Mouse (Mus musculus): ENCODE results near the gene Trim65. TPM values are rescaled to one million over a fixed set of nuclear protein-coding genes. Genes with fewer than 3 reads are reported as not detected.

The Trim65 gene
- total and polyA plus RNA-seq, 2 experiments from 2014 or later = 2.7 to 5.9 TPM

DNA sequence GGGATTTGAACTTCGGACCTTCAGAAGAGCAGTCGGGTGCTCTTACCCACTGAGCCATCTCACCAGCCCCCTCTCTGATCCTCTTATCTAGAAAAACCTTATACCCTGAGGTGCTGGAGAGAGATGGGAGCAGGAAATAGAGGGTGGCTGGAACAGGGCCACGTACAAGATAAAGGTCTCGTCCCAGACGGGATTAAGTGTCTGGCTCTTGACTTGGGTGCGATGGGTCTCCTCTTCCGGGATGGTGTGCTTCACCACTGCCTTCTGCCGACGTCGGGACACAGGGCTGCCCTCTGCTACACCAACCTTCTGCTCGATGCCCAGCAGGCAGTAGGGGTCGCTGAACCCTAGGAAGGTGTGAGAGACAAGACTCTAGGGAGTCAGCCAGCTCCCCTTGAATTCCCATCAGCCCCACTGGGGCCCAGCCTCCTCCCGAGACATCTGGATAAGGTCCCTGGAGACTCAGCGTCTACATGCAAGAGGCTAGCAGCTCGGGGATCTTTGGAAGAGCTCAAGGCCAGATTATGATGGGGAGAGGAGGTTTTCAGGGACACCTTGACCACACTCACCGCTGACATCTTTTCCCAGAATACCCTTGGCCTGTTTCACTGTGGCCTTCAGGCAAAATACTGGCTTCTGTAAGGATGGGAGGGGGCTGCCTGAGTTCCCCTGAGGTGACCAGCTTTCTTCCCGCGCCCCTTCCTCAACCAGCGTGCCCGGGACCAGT is 55.2 kb downstream of the Trim65 start:
- no peak for DNase-seq (ENCODE audit: low spot score)
- no peak for ATAC-seq (ENCODE audit: insufficient read depth, low read depth)
- WGBS = 35% methylated on average over 20 of the region's 20 CpGs
- Histone ChIP-seq H3K4me2 (ENCODE audit: low read depth, low read length) (no peak overlapping the region), H3K9ac (replicated peaks; ENCODE audit: low read depth, low read length) (no peak overlapping the region), H3K9me3 (replicated peaks; ENCODE audit: control insufficient read depth, low read length) (no peaks in the 10 kb centered on the region), H3K27me3 (ENCODE audit: control insufficient read depth, insufficient read depth, low read length) (no peaks in the 10 kb centered on the region), H3K36me3 (replicated peaks; ENCODE audit: control insufficient read depth, insufficient read depth, low read length) (peaks cover 21% of the 10 kb centered on the region), H3K27ac (ENCODE audit: low read depth) (no peak overlapping the region), H3K4me3 (ENCODE audit: low read depth, low read length) (no peak overlapping the region), H3K4me1 (ENCODE audit: control insufficient read depth, insufficient read depth) (no peaks in the 10 kb centered on the region)
- TF ChIP-seq CTCF (IDR thresholded peaks at IDR 0.05; ENCODE audit: low read depth) = no peak
- TF ChIP-seq EP300 (IDR thresholded peaks at IDR 0.05; ENCODE audit: low read depth) = no peak

DNA sequence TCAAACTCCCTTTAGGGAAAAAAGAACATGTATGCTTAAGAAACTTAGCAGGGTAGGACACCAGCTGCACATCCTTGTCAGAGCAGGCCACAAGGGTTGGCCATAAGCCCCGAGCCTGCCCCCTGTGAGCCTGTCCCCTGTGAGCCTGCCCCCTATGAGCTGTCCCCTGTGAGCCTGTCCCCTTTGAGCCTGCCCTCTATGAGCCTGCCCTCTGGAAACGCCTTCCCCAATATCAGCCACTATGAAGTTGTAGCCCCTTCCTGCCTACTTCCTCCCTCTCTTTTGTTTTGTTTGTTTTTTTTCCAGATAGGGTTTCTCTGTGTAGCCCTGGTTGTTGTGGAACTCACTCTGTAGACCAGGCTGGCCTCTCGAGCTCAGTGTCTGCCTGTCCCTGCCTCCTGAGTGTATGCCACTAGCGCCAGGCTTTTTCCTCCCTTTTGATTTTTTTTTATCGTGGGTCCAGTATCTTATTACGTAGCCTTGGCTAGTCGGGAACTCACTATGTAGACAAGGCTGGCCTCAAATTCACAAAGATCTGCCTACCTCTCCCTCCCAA is 56.4 kb downstream of the Trim65 start:
- TF ChIP-seq CTCF (IDR thresholded peaks at IDR 0.05; ENCODE audit: low read depth) (no peak), EP300 (IDR thresholded peaks at IDR 0.05; ENCODE audit: low read depth) (no peak)
- no peaks in the 10 kb centered on the region for H3K27me3 ChIP-seq (ENCODE audit: control insufficient read depth, insufficient read depth, low read length)
- H3K4me3 ChIP-seq (ENCODE audit: low read depth, low read length) = no peak overlapping the region
- H3K4me1 ChIP-seq (ENCODE audit: control insufficient read depth, insufficient read depth) = no peaks in the 10 kb centered on the region
- H3K9me3 ChIP-seq (replicated peaks; ENCODE audit: control insufficient read depth, low read length) = no peaks in the 10 kb centered on the region
- peak; percentile 25; the same call in 1 of the 2 replicates for ATAC-seq (ENCODE audit: insufficient read depth, low read depth)
- H3K36me3 ChIP-seq (replicated peaks; ENCODE audit: control insufficient read depth, insufficient read depth, low read length) = peaks cover 9% of the 10 kb centered on the region
- no peak overlapping the region for H3K4me2 ChIP-seq (ENCODE audit: low read depth, low read length)
- 65% methylated on average over 7 of the region's 7 CpGs for WGBS
- DNase-seq (ENCODE audit: low spot score) = no peak
- no peak overlapping the region for H3K9ac ChIP-seq (replicated peaks; ENCODE audit: low read depth, low read length)
- no peak overlapping the region for H3K27ac ChIP-seq (ENCODE audit: low read depth)

DNA sequence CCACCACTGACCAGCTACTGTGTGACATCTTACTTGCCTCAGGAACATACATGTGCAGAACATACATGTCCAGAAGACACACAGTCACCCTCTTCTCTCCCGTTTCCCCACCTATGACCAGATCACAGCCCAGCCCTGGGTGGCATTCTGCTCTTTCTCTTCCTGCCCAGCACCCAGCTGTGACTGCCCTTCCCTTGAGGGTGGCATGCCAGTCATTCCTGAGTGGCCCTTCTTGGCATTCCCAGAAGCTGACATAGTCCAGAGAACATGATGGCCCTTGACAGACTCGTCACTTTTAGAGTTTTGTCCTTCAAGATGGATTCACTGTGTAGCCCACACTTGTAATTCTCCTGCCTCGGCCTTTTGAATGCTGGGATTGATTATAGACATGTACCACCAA is 58.3 kb downstream of the Trim65 start:
- no peaks in the 10 kb centered on the region for H3K36me3 ChIP-seq (replicated peaks; ENCODE audit: control insufficient read depth, insufficient read depth, low read length)
- WGBS = 57% methylated on average over 3 of the region's 3 CpGs

More for the DNA sequence above, 58.3 kb downstream of the Trim65 start:
- no peak for DNase-seq (ENCODE audit: low spot score)
- H3K9me3 ChIP-seq (replicated peaks; ENCODE audit: control insufficient read depth, low read length) = no peaks in the 10 kb centered on the region
- H3K4me2 ChIP-seq (ENCODE audit: low read depth, low read length) = no peak overlapping the region
- no peak for TF ChIP-seq CTCF (IDR thresholded peaks at IDR 0.05; ENCODE audit: low read depth)
- TF ChIP-seq EP300 (IDR thresholded peaks at IDR 0.05; ENCODE audit: low read depth) = no peak
- no peaks in the 10 kb centered on the region for H3K27me3 ChIP-seq (ENCODE audit: control insufficient read depth, insufficient read depth, low read length)
- no peaks in the 10 kb centered on the region for H3K4me1 ChIP-seq (ENCODE audit: control insufficient read depth, insufficient read depth)
- H3K9ac ChIP-seq (replicated peaks; ENCODE audit: low read depth, low read length) = no peak overlapping the region
- ATAC-seq (ENCODE audit: insufficient read depth, low read depth) = no peak
- no peak overlapping the region for H3K4me3 ChIP-seq (ENCODE audit: low read depth, low read length)
- H3K27ac ChIP-seq (ENCODE audit: low read depth) = no peak overlapping the region

Other genes with a start within 250 kb of the Trim65 start
- 57.5 and 83.0 TPM in 2 replicates for gene Smim5, start 231.2 kb downstream of the Trim65 start, total RNA-seq (2014; rRNA removed; ENCODE audit: low replicate concordance)
- gene Smim5, start 231.2 kb downstream of the Trim65 start, polyA plus RNA-seq (2015; fragmentation: Nextera tagmentation; extraction: Ambion mirVana) = 79.3 and 93.3 TPM in 2 replicates
- not detected in 2 replicates for gene Smim6, start 219.1 kb downstream of the Trim65 start, total RNA-seq (2014; rRNA removed; ENCODE audit: low replicate concordance)
- 0.98 and 1.6 TPM in 2 replicates for gene Smim6, start 219.1 kb downstream of the Trim65 start, polyA plus RNA-seq (2015; fragmentation: Nextera tagmentation; extraction: Ambion mirVana)
- 11.7 and 17.9 TPM in 2 replicates for gene Sap30bp, start 197.8 kb downstream of the Trim65 start, total RNA-seq (2014; rRNA removed; ENCODE audit: low replicate concordance)
- 19.0 and 19.6 TPM in 2 replicates for gene Sap30bp, start 197.8 kb downstream of the Trim65 start, polyA plus RNA-seq (2015; fragmentation: Nextera tagmentation; extraction: Ambion mirVana)
- gene Recql5, start 197.7 kb downstream of the Trim65 start, total RNA-seq (2014; rRNA removed; ENCODE audit: low replicate concordance) = 5.4 and 5.8 TPM in 2 replicates
- 6.2 and 6.3 TPM in 2 replicates for gene Recql5, start 197.7 kb downstream of the Trim65 start, polyA plus RNA-seq (2015; fragmentation: Nextera tagmentation; extraction: Ambion mirVana)
- gene Itgb4, start 156.4 kb downstream of the Trim65 start, total RNA-seq (2014; rRNA removed; ENCODE audit: low replicate concordance) = 1.1 and 1.5 TPM in 2 replicates
- gene Itgb4, start 156.4 kb downstream of the Trim65 start, polyA plus RNA-seq (2015; fragmentation: Nextera tagmentation; extraction: Ambion mirVana) = 0.85 and 1.1 TPM in 2 replicates
- gene Galk1, start 118.4 kb downstream of the Trim65 start, total RNA-seq (2014; rRNA removed; ENCODE audit: low replicate concordance) = 90.4 and 98.3 TPM in 2 replicates
- gene Galk1, start 118.4 kb downstream of the Trim65 start, polyA plus RNA-seq (2015; fragmentation: Nextera tagmentation; extraction: Ambion mirVana) = 86.3 and 88.4 TPM in 2 replicates
- 365 and 410 TPM in 2 replicates for gene H3f3b, start 103.2 kb downstream of the Trim65 start, total RNA-seq (2014; rRNA removed; ENCODE audit: low replicate concordance)
- 518 and 561 TPM in 2 replicates for gene H3f3b, start 103.2 kb downstream of the Trim65 start, polyA plus RNA-seq (2015; fragmentation: Nextera tagmentation; extraction: Ambion mirVana)
- gene Unk, start 100.8 kb downstream of the Trim65 start, total RNA-seq (2014; rRNA removed; ENCODE audit: low replicate concordance) = 23.1 and 26.1 TPM in 2 replicates
- gene Unk, start 100.8 kb downstream of the Trim65 start, polyA plus RNA-seq (2015; fragmentation: Nextera tagmentation; extraction: Ambion mirVana) = 8.4 and 9.5 TPM in 2 replicates
- gene Unc13d, start 53.2 kb downstream of the Trim65 start, total RNA-seq (2014; rRNA removed; ENCODE audit: low replicate concordance) = 0.27 and 2.7 TPM in 2 replicates
- gene Unc13d, start 53.2 kb downstream of the Trim65 start, polyA plus RNA-seq (2015; fragmentation: Nextera tagmentation; extraction: Ambion mirVana) = 0.42 and 0.47 TPM in 2 replicates
- gene Wbp2, start 44.1 kb downstream of the Trim65 start, total RNA-seq (2014; rRNA removed; ENCODE audit: low replicate concordance) = 113 and 120 TPM in 2 replicates
- gene Wbp2, start 44.1 kb downstream of the Trim65 start, polyA plus RNA-seq (2015; fragmentation: Nextera tagmentation; extraction: Ambion mirVana) = 106 and 117 TPM in 2 replicates
- 89.0 and 104 TPM in 2 replicates for gene Trim47, start 3.9 kb downstream of the Trim65 start, total RNA-seq (2014; rRNA removed; ENCODE audit: low replicate concordance)
- 42.8 and 43.9 TPM in 2 replicates for gene Trim47, start 3.9 kb downstream of the Trim65 start, polyA plus RNA-seq (2015; fragmentation: Nextera tagmentation; extraction: Ambion mirVana)
- gene Mrpl38, start 7.7 kb upstream of the Trim65 start, total RNA-seq (2014; rRNA removed; ENCODE audit: low replicate concordance) = 114 and 153 TPM in 2 replicates
- 79.1 and 80.8 TPM in 2 replicates for gene Mrpl38, start 7.7 kb upstream of the Trim65 start, polyA plus RNA-seq (2015; fragmentation: Nextera tagmentation; extraction: Ambion mirVana)
- gene Fbf1, start 37.0 kb upstream of the Trim65 start, total RNA-seq (2014; rRNA removed; ENCODE audit: low replicate concordance) = 20.4 and 22.8 TPM in 2 replicates
- gene Fbf1, start 37.0 kb upstream of the Trim65 start, polyA plus RNA-seq (2015; fragmentation: Nextera tagmentation; extraction: Ambion mirVana) = 8.2 and 8.5 TPM in 2 replicates
- 58.4 and 63.6 TPM in 2 replicates for gene Ten1, start 67.7 kb upstream of the Trim65 start, total RNA-seq (2014; rRNA removed; ENCODE audit: low replicate concordance)
- 64.0 and 68.2 TPM in 2 replicates for gene Ten1, start 67.7 kb upstream of the Trim65 start, polyA plus RNA-seq (2015; fragmentation: Nextera tagmentation; extraction: Ambion mirVana)
- gene Acox1, start 67.9 kb upstream of the Trim65 start, total RNA-seq (2014; rRNA removed; ENCODE audit: low replicate concordance) = 64.9 and 65.8 TPM in 2 replicates
- 43.0 and 46.7 TPM in 2 replicates for gene Acox1, start 67.9 kb upstream of the Trim65 start, polyA plus RNA-seq (2015; fragmentation: Nextera tagmentation; extraction: Ambion mirVana)
- 2.1 and 3.4 TPM in 2 replicates for gene Evpl, start 106.9 kb upstream of the Trim65 start, total RNA-seq (2014; rRNA removed; ENCODE audit: low replicate concordance)
- 0.45 TPM in 2 replicates for gene Evpl, start 106.9 kb upstream of the Trim65 start, polyA plus RNA-seq (2015; fragmentation: Nextera tagmentation; extraction: Ambion mirVana)
- 28.1 and 33.6 TPM in 2 replicates for gene Srp68, start 143.1 kb upstream of the Trim65 start, total RNA-seq (2014; rRNA removed; ENCODE audit: low replicate concordance)
- gene Srp68, start 143.1 kb upstream of the Trim65 start, polyA plus RNA-seq (2015; fragmentation: Nextera tagmentation; extraction: Ambion mirVana) = 47.8 and 48.2 TPM in 2 replicates
- not detected in 2 replicates for gene Galr2, start 149.8 kb upstream of the Trim65 start, total RNA-seq (2014; rRNA removed; ENCODE audit: low replicate concordance)
- 0.05 TPM in 2 replicates for gene Galr2, start 149.8 kb upstream of the Trim65 start, polyA plus RNA-seq (2015; fragmentation: Nextera tagmentation; extraction: Ambion mirVana)
- 37.6 and 94.7 TPM in 2 replicates for gene Exoc7, start 176.1 kb upstream of the Trim65 start, total RNA-seq (2014; rRNA removed; ENCODE audit: low replicate concordance)
- gene Exoc7, start 176.1 kb upstream of the Trim65 start, polyA plus RNA-seq (2015; fragmentation: Nextera tagmentation; extraction: Ambion mirVana) = 43.9 and 48.7 TPM in 2 replicates
- 2.7 TPM in 1 of 2 replicates, not detected in the other for gene Foxj1, start 204.3 kb upstream of the Trim65 start, total RNA-seq (2014; rRNA removed; ENCODE audit: low replicate concordance)
- gene Foxj1, start 204.3 kb upstream of the Trim65 start, polyA plus RNA-seq (2015; fragmentation: Nextera tagmentation; extraction: Ambion mirVana) = 0.04 and 1.0 TPM in 2 replicates

Data from heart, postnatal 0 days (tissue).